Mouse (Mus musculus) erythroblast, embryonic 14.5 days (primary cell): ENCODE measurements around the gene Ptprd.

Source experiments
- GATA1 ChIP-seq: IDR thresholded peaks from 2 replicates; pipeline ENCODE4 v1.6.1; 2012; ENCODE audit warnings: low read length, inconsistent platforms, mixed read lengths
- TAL1 ChIP-seq: IDR thresholded peaks from 3 replicates; pipeline ENCODE4 v1.6.1; 2012; ENCODE audit warnings: low read length, inconsistent platforms, mixed read lengths

DNA sequence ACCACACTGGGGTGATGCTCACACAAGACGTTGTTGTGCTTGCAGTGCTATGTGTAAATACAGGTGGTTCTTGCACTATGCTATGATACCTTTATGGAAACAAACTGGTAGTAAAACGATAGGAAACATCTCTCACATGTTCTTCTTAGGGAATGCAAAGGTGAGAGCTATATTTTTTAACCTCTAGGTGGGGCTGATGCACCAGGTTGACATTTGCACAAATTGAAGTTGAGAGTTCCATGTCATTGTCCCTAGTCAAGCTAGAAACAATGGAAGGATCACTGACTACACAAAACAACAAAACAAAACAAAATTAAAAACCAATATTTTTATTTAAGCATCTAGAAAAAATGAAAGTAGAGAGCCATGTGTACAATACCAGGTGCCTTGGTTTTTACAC is 250.1 kb downstream of the Ptprd start:
- TF ChIP-seq GATA1 (no peak), TAL1 (no peak)
